Mouse (Mus musculus) intestine, embryonic 14.5 days (tissue): ENCODE results near the gene Pigyl. TPM values are rescaled to one million over a fixed set of nuclear protein-coding genes. Genes with fewer than 3 reads are reported as not detected.

Source experiments
- microRNA-seq: library from miRNA; unstranded; fragments of <30 nt; microRNA quantifications from one replicate; pipeline ENCODE4, GENCODE M21; 2016
- polyA plus RNA-seq: library from polyadenylated mRNA; unstranded; fragments of >200 nt; fragmentation: Nextera tagmentation; extraction: Ambion mirVana; gene quantifications from 2 replicates; pipeline ENCODE4 v1.2.1, GENCODE M21; 2014

Gene Pigyl
- polyA plus RNA-seq, 1 experiment from 2014 or later: 85.4 TPM

Small RNA genes lying within 50 kb of the gene (microRNA-seq; reads per million reads assigned to microRNA genes)
- gene Mir7084: not detected

Other genes with a start within 250 kb of the Pigyl start
- gene Rab3d, start 238.7 kb upstream of the Pigyl start, polyA plus RNA-seq: 18.4 and 21.5 TPM in 2 replicates
- gene Ccdc159, start 229.4 kb upstream of the Pigyl start, polyA plus RNA-seq: 3.8 and 4.2 TPM in 2 replicates
- 57.1 and 59.6 TPM in 2 replicates for gene Tmem205, start 229.3 kb upstream of the Pigyl start, polyA plus RNA-seq
- gene Plppr2, start 219.8 kb upstream of the Pigyl start, polyA plus RNA-seq: 8.2 and 8.7 TPM in 2 replicates
- gene Swsap1, start 201.1 kb upstream of the Pigyl start, polyA plus RNA-seq: 11.7 and 12.8 TPM in 2 replicates
- gene Epor, start 193.3 kb upstream of the Pigyl start, polyA plus RNA-seq: 4.1 and 4.2 TPM in 2 replicates
- 1.1 and 1.4 TPM in 2 replicates for gene Rgl3, start 167.4 kb upstream of the Pigyl start, polyA plus RNA-seq
- gene Ccdc151, start 154.2 kb upstream of the Pigyl start, polyA plus RNA-seq: 0.42 and 0.95 TPM in 2 replicates
- gene Prkcsh, start 154.0 kb upstream of the Pigyl start, polyA plus RNA-seq: 93.8 and 95.8 TPM in 2 replicates
- gene Elavl3, start 104.8 kb upstream of the Pigyl start, polyA plus RNA-seq: 6.2 and 7.1 TPM in 2 replicates
- gene Gm49318, start 85.6 kb upstream of the Pigyl start, polyA plus RNA-seq: not detected in 2 replicates
- 10.2 and 10.3 TPM in 2 replicates for gene Zfp653, start 85.5 kb upstream of the Pigyl start, polyA plus RNA-seq
- gene Ecsit, start 71.4 kb upstream of the Pigyl start, polyA plus RNA-seq: 35.2 and 43.4 TPM in 2 replicates
- gene Cnn1, start 57.6 kb upstream of the Pigyl start, polyA plus RNA-seq: 322 and 380 TPM in 2 replicates
- gene Elof1, start 39.7 kb upstream of the Pigyl start, polyA plus RNA-seq: 190 and 192 TPM in 2 replicates
- 11.1 and 13.3 TPM in 2 replicates for gene Acp5, start 21.1 kb upstream of the Pigyl start, polyA plus RNA-seq
- 0.12 and 0.42 TPM in 2 replicates for gene Zfp872, start 31.2 kb downstream of the Pigyl start, polyA plus RNA-seq
- 23.8 and 24.5 TPM in 2 replicates for gene Zfp809, start 68.9 kb downstream of the Pigyl start, polyA plus RNA-seq
- gene Zfp599, start 103.0 kb downstream of the Pigyl start, polyA plus RNA-seq: 5.8 and 5.9 TPM in 2 replicates
- 19.0 and 19.4 TPM in 2 replicates for gene Zfp810, start 150.8 kb downstream of the Pigyl start, polyA plus RNA-seq
- 55.7 and 61.4 TPM in 2 replicates for gene Anln, start 232.3 kb downstream of the Pigyl start, polyA plus RNA-seq